Mouse (Mus musculus) colon, adult 2 months (tissue): ENCODE measurements around the gene Ctbs. TPM values are rescaled to one million over a fixed set of nuclear protein-coding genes. Genes with fewer than 3 reads are reported as not detected.

ENCODE experiments used
- polyA plus RNA-seq: library from polyadenylated mRNA; depleted of rRNA; stranded (reverse); fragments of >200 nt; gene quantifications from 2 replicates; pipeline ENCODE4 v1.2.3, GENCODE M21; 2012; rRNA removed

The Ctbs gene
- polyA plus RNA-seq: 1.9 TPM in 2 replicates

DNA sequence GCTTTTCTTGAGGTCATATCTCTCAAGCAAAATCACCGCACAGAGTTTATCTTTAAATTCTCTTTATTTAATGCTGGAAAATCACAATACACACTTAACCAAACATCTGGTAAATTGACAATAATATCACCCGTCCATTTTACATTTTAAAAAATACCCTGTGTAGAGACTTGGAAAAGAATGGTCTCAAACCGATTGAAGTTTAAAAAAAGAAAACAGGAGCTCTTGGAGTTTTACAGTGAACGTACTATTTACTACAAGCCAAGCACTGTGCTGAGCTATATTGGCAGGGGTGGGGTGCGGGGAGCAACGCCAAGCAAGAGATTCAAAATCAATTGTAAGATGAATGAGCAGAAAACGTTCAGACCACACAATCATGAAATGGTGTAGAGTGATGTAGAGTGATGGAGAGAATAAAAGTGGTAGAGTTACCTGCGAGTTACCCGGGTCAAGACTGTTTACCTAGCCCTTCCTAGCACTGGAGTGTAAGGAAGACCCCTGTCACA lies at the start of gene Ctbs:
Ctbs (plus strand) TSS at position 51 of the 506 bp plus-strand sequence.

GRCm38 (mm10) chr3:146404311-146405201 lies 45.0 kb upstream of the Ctbs start, which contains the start of gene Ssx2ip:
TSS of gene Ssx2ip (plus strand) at chr3:146404642.

DNA sequence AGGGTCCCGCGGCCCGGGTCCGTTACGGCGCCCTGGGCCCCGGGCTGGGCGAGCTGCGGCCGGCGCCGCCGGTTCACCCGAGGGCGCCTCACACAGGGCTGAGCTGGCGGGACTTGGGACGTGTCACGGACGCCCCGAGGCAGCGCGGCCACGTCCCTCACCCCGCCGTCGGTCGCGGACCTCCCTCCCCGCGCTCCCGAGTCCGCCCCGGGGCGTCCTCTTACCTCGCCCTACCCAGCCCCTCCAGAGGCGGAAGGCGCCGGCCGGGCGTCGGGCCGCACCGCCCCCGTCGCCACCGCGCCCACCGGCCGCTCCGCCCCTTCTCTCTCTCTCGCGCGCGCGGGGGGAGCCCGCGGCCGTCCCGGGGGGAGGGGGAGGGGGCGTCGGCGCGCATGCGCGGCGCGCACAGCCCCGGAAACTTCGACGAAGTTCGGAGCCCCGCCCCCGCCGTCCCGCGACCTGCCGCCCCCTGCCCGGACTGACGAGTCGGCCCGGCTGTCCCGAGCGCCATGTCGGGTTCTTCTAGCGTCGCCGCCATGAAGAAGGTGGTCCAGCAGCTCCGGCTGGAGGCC lies 49.9 kb downstream of the Ctbs start, which contains the start of the genes Spata1 and Gng5:
Spata1 (minus strand) TSS at position 323 of the 572 bp plus-strand sequence.
Gng5 (plus strand) TSS at position 377 of the 572 bp plus-strand sequence.

Other genes with a start within 250 kb of the Ctbs start
- gene Lpar3, start 228.8 kb upstream of the Ctbs start, polyA plus RNA-seq: 2.5 and 3.3 TPM in 2 replicates
- 11.4 and 12.4 TPM in 2 replicates for gene Ssx2ip, start 45.2 kb upstream of the Ctbs start, polyA plus RNA-seq
- gene Spata1, start 50.0 kb downstream of the Ctbs start, polyA plus RNA-seq: 0.12 and 0.15 TPM in 2 replicates
- gene Gng5, start 50.0 kb downstream of the Ctbs start, polyA plus RNA-seq: 581 and 731 TPM in 2 replicates
- 4.8 and 6.6 TPM in 2 replicates for gene Rpf1, start 71.6 kb downstream of the Ctbs start, polyA plus RNA-seq
- gene Uox, start 120.6 kb downstream of the Ctbs start, polyA plus RNA-seq: 0.38 and 0.57 TPM in 2 replicates
- not detected in 2 replicates for gene Dnase2b, start 165.8 kb downstream of the Ctbs start, polyA plus RNA-seq
- gene 4930503B20Rik, start 201.5 kb downstream of the Ctbs start, polyA plus RNA-seq: 0.09 TPM in 1 of 2 replicates, not detected in the other
- 1.5 TPM in 1 of 2 replicates, not detected in the other for gene Samd13, start 235.8 kb downstream of the Ctbs start, polyA plus RNA-seq